Mouse (Mus musculus) urinary bladder, adult 18-20 months (tissue): ENCODE measurements around the gene Gab2.

Experiments used
- DNase-seq, 2 experiments: peaks; one replicate each; pipeline ENCODE4 v3.0.0; 2022; ENCODE audit warnings: low spot score in 2 of 2, mixed read lengths in 2 of 2

The Gab2 gene

GRCm38 (mm10) chr7:97081242-97081958 lies at the start of gene Gab2:
Gab2 (plus strand) TSS chr7:97081586.
- DNase-seq = peak; percentile 45 to 69

- no peak for DNase-seq
These were observed 49.0 kb upstream of the Gab2 start for GRCm38 (mm10) chr7:97032412-97032811.

- DNase-seq = no peak
These were observed 41.7 kb upstream of the Gab2 start for GRCm38 (mm10) chr7:97039641-97040040.

- DNase-seq = no peak
These were observed 39.4 kb upstream of the Gab2 start for GRCm38 (mm10) chr7:97041868-97042449.

- DNase-seq = no peak
These were observed 38.4 kb upstream of the Gab2 start for GRCm38 (mm10) chr7:97042981-97043380.

GRCm38 (mm10) chr7:97060966-97061365 lies 20.4 kb upstream of the Gab2 start:
- DNase-seq = no peak

- DNase-seq = no peak
These were observed 9.9 kb upstream of the Gab2 start for GRCm38 (mm10) chr7:97071512-97071911.

- no peak for DNase-seq
These were observed 9.3 kb upstream of the Gab2 start for GRCm38 (mm10) chr7:97072061-97072460.

GRCm38 (mm10) chr7:97074974-97075373 lies 6.4 kb upstream of the Gab2 start:
- DNase-seq = no peak

GRCm38 (mm10) chr7:97076977-97077376 lies 4.4 kb upstream of the Gab2 start:
- DNase-seq = no peak

- no peak for DNase-seq
These were observed 2.7 kb upstream of the Gab2 start for GRCm38 (mm10) chr7:97078685-97079084.

- DNase-seq = no peak
These were observed 2.2 kb upstream of the Gab2 start for GRCm38 (mm10) chr7:97079145-97079544.

- DNase-seq = no peak
These were observed 1.6 kb upstream of the Gab2 start for GRCm38 (mm10) chr7:97079651-97080365.

GRCm38 (mm10) chr7:97080621-97081241 lies 655 bp upstream of the Gab2 start:
- no peak for DNase-seq

GRCm38 (mm10) chr7:97081959-97082218 lies 503 bp downstream of the Gab2 start:
- no peak for DNase-seq

GRCm38 (mm10) chr7:97082219-97083101 lies 1.1 kb downstream of the Gab2 start:
- peak; percentile 37 to 71 for DNase-seq

- peak in 1 of 2 experiments; percentile 30 for DNase-seq
These were observed 2.2 kb downstream of the Gab2 start for GRCm38 (mm10) chr7:97083579-97083978.

GRCm38 (mm10) chr7:97084181-97084580 lies 2.8 kb downstream of the Gab2 start:
- DNase-seq = peak in 1 of 2 experiments; percentile 27

- DNase-seq = no peak
These were observed 3.9 kb downstream of the Gab2 start for GRCm38 (mm10) chr7:97085291-97085690.

GRCm38 (mm10) chr7:97094241-97094640 lies 12.9 kb downstream of the Gab2 start:
- DNase-seq = no peak

GRCm38 (mm10) chr7:97108119-97108518 lies 26.7 kb downstream of the Gab2 start:
- no peak for DNase-seq

- no peak for DNase-seq
These were observed 47.6 kb downstream of the Gab2 start for GRCm38 (mm10) chr7:97128949-97129348.
